Mouse (Mus musculus): ENCODE measurements around the gene Wipi1. TPM values are rescaled to one million over a fixed set of nuclear protein-coding genes. Genes with fewer than 3 reads are reported as not detected.

The Wipi1 gene
- polyA plus RNA-seq, 1 experiment: 27.8 TPM

GRCm38 (mm10) chr11:109545700-109546143 is 66.0 kb downstream of the Wipi1 start:
- H3K4me3 ChIP-seq (ENCODE audit: insufficient read depth, poor library complexity, severe bottlenecking): no peak overlapping the region
- H3K79me2 ChIP-seq (ENCODE audit: control insufficient read depth, insufficient read depth): no peaks in the 10 kb centered on the region
- no peak overlapping the region for H3ac ChIP-seq (ENCODE audit: control insufficient read depth, insufficient read length, low read depth)
- no peaks in the 10 kb centered on the region for H3K36me3 ChIP-seq (ENCODE audit: control insufficient read depth, insufficient read depth)
- no peaks in the 10 kb centered on the region for H3K27me3 ChIP-seq (ENCODE audit: control insufficient read depth, insufficient read depth, insufficient read length)
- TF ChIP-seq USF1 (IDR thresholded peaks at IDR 0.05; ENCODE audit: low read depth): no peak
- no peak for TF ChIP-seq MYOD1 (IDR thresholded peaks at IDR 0.05; ENCODE audit: control insufficient read depth, insufficient read length, low read depth)
- TF ChIP-seq CEBPB (IDR thresholded peaks at IDR 0.05; ENCODE audit: low read depth): no peak
- TF ChIP-seq MYOG (IDR thresholded peaks at IDR 0.05; ENCODE audit: control insufficient read depth, extremely low read depth, insufficient read length): no peak
- no peaks in the 10 kb centered on the region for H3K79me3 ChIP-seq (ENCODE audit: low read depth)

GRCm38 (mm10) chr11:109545265-109545664 is 66.5 kb downstream of the Wipi1 start:
- no peaks in the 10 kb centered on the region for H3K79me2 ChIP-seq (ENCODE audit: control insufficient read depth, insufficient read depth)
- no peak overlapping the region for H3K4me3 ChIP-seq (ENCODE audit: insufficient read depth, poor library complexity, severe bottlenecking)
- no peak overlapping the region for H3ac ChIP-seq (ENCODE audit: control insufficient read depth, insufficient read length, low read depth)
- H3K79me3 ChIP-seq (ENCODE audit: low read depth): no peaks in the 10 kb centered on the region
- no peak for TF ChIP-seq CEBPB (IDR thresholded peaks at IDR 0.05; ENCODE audit: low read depth)
- no peak for TF ChIP-seq CTCF (IDR thresholded peaks at IDR 0.05; ENCODE audit: control insufficient read depth, insufficient read depth, insufficient read length)
- no peak for TF ChIP-seq MYOD1 (IDR thresholded peaks at IDR 0.05; ENCODE audit: control insufficient read depth, insufficient read length, low read depth)
- TF ChIP-seq USF1 (IDR thresholded peaks at IDR 0.05; ENCODE audit: low read depth): no peak
- TF ChIP-seq MAX (IDR thresholded peaks at IDR 0.05): no peak
- no peak for TF ChIP-seq MYOG (IDR thresholded peaks at IDR 0.05; ENCODE audit: control insufficient read depth, extremely low read depth, insufficient read length)
- TF ChIP-seq FOSL1 (IDR thresholded peaks at IDR 0.05; ENCODE audit: insufficient read depth, low read length, poor library complexity, severe bottlenecking): no peak
- H3K36me3 ChIP-seq (ENCODE audit: control insufficient read depth, insufficient read depth): no peaks in the 10 kb centered on the region
- no peaks in the 10 kb centered on the region for H3K27me3 ChIP-seq (ENCODE audit: control insufficient read depth, insufficient read depth, insufficient read length)

- no peaks in the 10 kb centered on the region for H3K36me3 ChIP-seq (ENCODE audit: control insufficient read depth, insufficient read depth)
- H3K79me3 ChIP-seq (ENCODE audit: low read depth): no peaks in the 10 kb centered on the region
- no peak overlapping the region for H3ac ChIP-seq (ENCODE audit: control insufficient read depth, insufficient read length, low read depth)
- no peaks in the 10 kb centered on the region for H3K79me2 ChIP-seq (ENCODE audit: control insufficient read depth, insufficient read depth)
- no peak overlapping the region for H3K4me3 ChIP-seq (ENCODE audit: insufficient read depth, poor library complexity, severe bottlenecking)
- TF ChIP-seq CEBPB (IDR thresholded peaks at IDR 0.05; ENCODE audit: low read depth) (no peak), MAX (IDR thresholded peaks at IDR 0.05) (no peak), MYOG (IDR thresholded peaks at IDR 0.05; ENCODE audit: control insufficient read depth, extremely low read depth, insufficient read length) (no peak), MYOD1 (IDR thresholded peaks at IDR 0.05; ENCODE audit: control insufficient read depth, insufficient read length, low read depth) (no peak), CTCF (IDR thresholded peaks at IDR 0.05; ENCODE audit: control insufficient read depth, insufficient read depth, insufficient read length) (no peak), USF1 (IDR thresholded peaks at IDR 0.05; ENCODE audit: low read depth) (no peak), FOSL1 (IDR thresholded peaks at IDR 0.05; ENCODE audit: insufficient read depth, low read length, poor library complexity, severe bottlenecking) (no peak)
- H3K27me3 ChIP-seq (ENCODE audit: control insufficient read depth, insufficient read depth, insufficient read length): no peaks in the 10 kb centered on the region
Observed at GRCm38 (mm10) chr11:109544432-109544831, 67.3 kb downstream of the Wipi1 start.

- Histone ChIP-seq H3ac (ENCODE audit: control insufficient read depth, insufficient read length, low read depth) (no peak overlapping the region), H3K27me3 (ENCODE audit: control insufficient read depth, insufficient read depth, insufficient read length) (no peaks in the 10 kb centered on the region), H3K4me3 (ENCODE audit: insufficient read depth, poor library complexity, severe bottlenecking) (no peak overlapping the region)
Observed at GRCm38 (mm10) chr11:109543466-109543865, 68.3 kb downstream of the Wipi1 start.

GRCm38 (mm10) chr11:109539290-109539689 is 72.5 kb downstream of the Wipi1 start:
- Histone ChIP-seq H3K79me2 (ENCODE audit: control insufficient read depth, insufficient read depth) (no peaks in the 10 kb centered on the region), H3K27me3 (ENCODE audit: control insufficient read depth, insufficient read depth, insufficient read length) (no peaks in the 10 kb centered on the region), H3ac (ENCODE audit: control insufficient read depth, insufficient read length, low read depth) (no peak overlapping the region), H3K36me3 (ENCODE audit: control insufficient read depth, insufficient read depth) (no peaks in the 10 kb centered on the region), H3K79me3 (ENCODE audit: low read depth) (no peaks in the 10 kb centered on the region), H3K4me3 (ENCODE audit: insufficient read depth, poor library complexity, severe bottlenecking) (no peak overlapping the region)
- TF ChIP-seq FOSL1 (IDR thresholded peaks at IDR 0.05; ENCODE audit: insufficient read depth, low read length, poor library complexity, severe bottlenecking) (no peak), MYOG (IDR thresholded peaks at IDR 0.05; ENCODE audit: control insufficient read depth, extremely low read depth, insufficient read length) (no peak), USF1 (IDR thresholded peaks at IDR 0.05; ENCODE audit: low read depth) (no peak), CEBPB (IDR thresholded peaks at IDR 0.05; ENCODE audit: low read depth) (no peak)

More at GRCm38 (mm10) chr11:109543466-109543865, 68.3 kb downstream of the Wipi1 start:
- TF ChIP-seq USF1 (IDR thresholded peaks at IDR 0.05; ENCODE audit: low read depth): no peak
- TF ChIP-seq CTCF (IDR thresholded peaks at IDR 0.05; ENCODE audit: control insufficient read depth, insufficient read depth, insufficient read length): no peak
- no peak for TF ChIP-seq MYOD1 (IDR thresholded peaks at IDR 0.05; ENCODE audit: control insufficient read depth, insufficient read length, low read depth)
- TF ChIP-seq FOSL1 (IDR thresholded peaks at IDR 0.05; ENCODE audit: insufficient read depth, low read length, poor library complexity, severe bottlenecking): no peak
- no peak for TF ChIP-seq MYOG (IDR thresholded peaks at IDR 0.05; ENCODE audit: control insufficient read depth, extremely low read depth, insufficient read length)
- no peak for TF ChIP-seq MAX (IDR thresholded peaks at IDR 0.05)
- TF ChIP-seq CEBPB (IDR thresholded peaks at IDR 0.05; ENCODE audit: low read depth): no peak
- no peaks in the 10 kb centered on the region for H3K79me3 ChIP-seq (ENCODE audit: low read depth)
- H3K36me3 ChIP-seq (ENCODE audit: control insufficient read depth, insufficient read depth): no peaks in the 10 kb centered on the region
- no peaks in the 10 kb centered on the region for H3K79me2 ChIP-seq (ENCODE audit: control insufficient read depth, insufficient read depth)

- H3ac ChIP-seq (ENCODE audit: control insufficient read depth, insufficient read length, low read depth): no peak overlapping the region
- H3K36me3 ChIP-seq (ENCODE audit: control insufficient read depth, insufficient read depth): no peaks in the 10 kb centered on the region
- H3K79me2 ChIP-seq (ENCODE audit: control insufficient read depth, insufficient read depth): no peaks in the 10 kb centered on the region
- H3K4me3 ChIP-seq (ENCODE audit: insufficient read depth, poor library complexity, severe bottlenecking): no peak overlapping the region
- TF ChIP-seq FOSL1 (IDR thresholded peaks at IDR 0.05; ENCODE audit: insufficient read depth, low read length, poor library complexity, severe bottlenecking) (no peak), MYOD1 (IDR thresholded peaks at IDR 0.05; ENCODE audit: control insufficient read depth, insufficient read length, low read depth) (no peak), CTCF (IDR thresholded peaks at IDR 0.05; ENCODE audit: control insufficient read depth, insufficient read depth, insufficient read length) (no peak), CEBPB (IDR thresholded peaks at IDR 0.05; ENCODE audit: low read depth) (no peak), MYOG (IDR thresholded peaks at IDR 0.05; ENCODE audit: control insufficient read depth, extremely low read depth, insufficient read length) (no peak), MAX (IDR thresholded peaks at IDR 0.05) (no peak), USF1 (IDR thresholded peaks at IDR 0.05; ENCODE audit: low read depth) (no peak)
- H3K27me3 ChIP-seq (ENCODE audit: control insufficient read depth, insufficient read depth, insufficient read length): no peaks in the 10 kb centered on the region
- no peaks in the 10 kb centered on the region for H3K79me3 ChIP-seq (ENCODE audit: low read depth)
Observed at GRCm38 (mm10) chr11:109536939-109537338, 74.8 kb downstream of the Wipi1 start.

Measured in C2C12 (cell line).